Mouse (Mus musculus): ENCODE measurements around the gene Uncx.
"Not testable (repeated sequence)": the region's sequence is repeated elsewhere in the genome, so short reads cannot be mapped to it uniquely, and the experiment has no call there.

Uncx gene

DNA sequence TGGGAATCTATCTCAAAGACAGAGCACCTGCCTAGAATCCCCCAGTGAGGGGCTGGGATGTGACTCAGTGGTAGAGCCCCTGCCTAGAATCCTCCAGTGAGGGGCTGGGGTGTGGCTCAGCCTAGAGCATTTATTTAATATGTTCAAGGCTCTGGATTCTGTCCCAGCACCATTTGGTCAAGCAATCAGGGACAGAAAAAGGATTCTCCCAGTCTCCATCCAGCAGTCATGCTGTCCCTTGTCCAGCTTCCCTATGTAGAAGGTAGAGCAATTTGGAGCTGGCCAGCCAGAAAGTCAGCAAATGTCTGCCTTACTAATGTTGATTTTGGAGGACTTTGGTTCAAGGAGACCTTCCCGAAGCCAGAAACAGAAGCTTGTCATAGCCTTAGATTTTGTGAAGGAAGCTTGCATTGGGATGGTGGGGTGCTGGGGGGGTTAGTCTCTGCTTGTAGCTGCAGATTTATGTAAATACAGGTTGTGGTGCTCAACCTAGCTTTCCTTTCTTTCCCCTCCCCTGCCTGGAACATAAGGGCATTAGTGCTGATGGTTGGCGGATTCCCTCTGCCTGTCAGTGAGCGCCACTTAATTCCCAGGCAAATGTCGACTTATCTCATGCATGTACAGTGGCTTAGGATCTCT, 18.2 kb downstream of the Uncx start:
- DNase-seq (ENCODE audit: low spot score), result no peak

DNA sequence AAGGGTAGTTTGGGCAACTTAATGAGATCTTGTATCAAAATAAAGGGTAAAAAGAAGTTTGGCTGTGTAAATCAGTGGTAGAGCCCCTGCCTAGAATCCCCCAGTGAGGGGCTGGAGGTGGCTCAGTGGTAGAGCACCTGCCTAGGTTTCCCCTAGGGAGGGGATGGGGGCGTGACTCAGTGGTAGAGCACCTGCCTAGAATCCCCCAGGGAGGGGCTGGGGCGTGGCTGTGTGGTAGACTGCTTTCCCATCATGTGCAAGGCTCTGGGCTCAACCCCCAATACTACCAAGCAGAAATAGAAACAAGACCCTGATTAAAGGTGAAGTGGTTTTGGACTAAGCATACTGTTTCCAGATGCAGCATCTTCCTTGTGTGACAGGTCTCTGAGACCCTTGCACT, 21.4 kb downstream of the Uncx start:
- no peak for DNase-seq (ENCODE audit: low spot score)

DNA sequence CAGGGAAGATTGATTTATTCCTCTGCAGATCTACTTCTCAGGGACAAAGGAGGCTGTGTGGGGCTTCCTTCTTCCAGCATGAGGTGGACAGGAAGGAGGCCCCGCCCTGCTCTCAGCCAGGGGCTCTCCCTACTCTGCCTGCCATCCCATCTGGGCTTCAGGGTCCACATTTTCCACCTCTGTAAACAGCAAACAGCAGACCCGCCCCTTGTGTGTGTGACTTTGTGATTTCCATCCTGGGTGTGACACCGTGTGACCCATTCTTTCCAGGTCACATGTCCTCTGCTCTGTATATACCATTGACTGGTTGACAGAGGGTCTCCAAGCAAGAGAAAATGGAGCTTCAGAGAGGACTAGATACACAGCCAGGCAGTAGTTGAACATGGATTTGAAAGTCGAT, 22.2 kb downstream of the Uncx start:
- DNase-seq (ENCODE audit: low spot score), result no peak

GRCm38 (mm10) chr5:139566640-139567399, 23.5 kb downstream of the Uncx start:
- no peak for DNase-seq (ENCODE audit: low spot score)

- no peak for DNase-seq (ENCODE audit: low spot score)
These were observed 24.8 kb downstream of the Uncx start for GRCm38 (mm10) chr5:139568079-139568478.

GRCm38 (mm10) chr5:139572526-139572925, 29.2 kb downstream of the Uncx start:
- peak; percentile 68 for DNase-seq (ENCODE audit: low spot score)

GRCm38 (mm10) chr5:139573606-139574311, 30.5 kb downstream of the Uncx start:
- DNase-seq (ENCODE audit: low spot score), result no peak

DNA sequence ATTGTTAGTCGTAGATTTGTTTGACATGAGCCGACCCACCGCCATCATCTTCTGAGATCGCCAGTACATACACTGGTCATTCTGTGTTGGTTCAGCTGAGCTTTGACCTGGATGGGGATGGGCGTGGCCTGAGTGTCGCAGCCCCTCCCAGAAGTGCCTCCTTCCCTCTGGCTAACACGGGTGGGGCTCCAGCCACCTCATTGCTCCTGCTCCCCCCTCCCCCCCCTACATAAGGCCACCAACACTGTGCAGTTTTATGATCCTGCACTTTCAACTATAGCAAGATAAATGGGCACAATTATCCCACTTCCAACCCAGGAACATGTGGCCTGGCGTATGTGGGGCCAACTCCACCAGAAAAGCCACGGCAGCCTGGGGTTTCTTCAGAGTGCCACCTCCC, 31.8 kb downstream of the Uncx start:
- DNase-seq (ENCODE audit: low spot score), result no peak

DNA sequence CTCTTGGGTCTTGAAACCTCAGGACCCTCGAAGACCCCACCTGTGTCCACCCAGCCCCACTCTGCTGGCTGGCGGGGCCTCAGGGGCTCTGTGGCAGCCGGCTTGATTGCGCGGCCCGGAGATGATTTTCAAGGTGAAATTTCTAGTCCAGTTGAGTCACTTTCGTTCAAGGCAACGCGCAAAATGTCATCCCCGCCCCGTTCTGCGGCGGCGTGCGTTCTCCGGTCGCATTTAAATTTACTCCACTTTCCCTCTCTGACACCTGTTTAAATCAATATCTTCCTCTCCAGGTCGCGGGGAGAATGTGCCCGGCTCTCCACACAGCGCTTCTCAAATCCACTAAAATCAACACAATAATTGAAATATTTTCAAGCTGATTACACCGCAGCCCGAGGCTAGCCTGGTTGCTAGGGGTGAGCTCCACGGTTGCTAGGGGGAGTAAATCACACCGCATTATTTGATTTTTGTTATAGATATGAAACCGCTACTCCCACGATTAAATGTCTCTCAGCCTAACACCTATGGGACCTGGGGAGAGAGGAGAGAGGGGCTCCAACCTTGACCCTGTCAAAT, 37.0 kb downstream of the Uncx start:
- no peak for DNase-seq (ENCODE audit: low spot score)

DNA sequence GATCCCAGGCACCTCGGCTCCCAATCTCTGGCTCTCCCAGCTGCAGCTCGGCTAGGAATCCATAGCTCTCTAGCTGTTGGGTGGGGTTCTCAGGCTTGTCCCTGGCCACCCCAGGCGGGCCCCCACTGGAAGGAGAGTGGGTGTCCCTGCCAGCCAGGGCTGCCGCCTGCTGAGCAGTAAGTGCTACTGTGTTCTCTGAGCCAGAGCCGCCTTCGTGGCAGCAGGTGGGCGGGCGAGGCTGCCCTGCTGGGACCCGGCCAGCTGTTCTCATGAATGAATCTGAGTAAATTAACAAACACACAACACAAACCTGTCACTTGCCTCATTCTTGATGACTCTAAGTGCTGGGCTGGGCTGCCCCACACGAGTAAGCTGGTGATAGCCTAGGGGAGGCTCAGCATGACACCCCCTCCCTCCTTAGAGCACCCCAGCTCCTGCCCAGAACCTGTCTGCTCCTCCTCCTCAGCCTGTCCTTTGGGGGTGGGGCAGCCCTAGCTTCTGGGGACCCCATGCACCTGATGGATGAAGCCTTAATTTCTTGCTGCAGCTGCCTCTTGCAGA, 38.1 kb downstream of the Uncx start:
- DNase-seq (ENCODE audit: low spot score), result no peak

DNA sequence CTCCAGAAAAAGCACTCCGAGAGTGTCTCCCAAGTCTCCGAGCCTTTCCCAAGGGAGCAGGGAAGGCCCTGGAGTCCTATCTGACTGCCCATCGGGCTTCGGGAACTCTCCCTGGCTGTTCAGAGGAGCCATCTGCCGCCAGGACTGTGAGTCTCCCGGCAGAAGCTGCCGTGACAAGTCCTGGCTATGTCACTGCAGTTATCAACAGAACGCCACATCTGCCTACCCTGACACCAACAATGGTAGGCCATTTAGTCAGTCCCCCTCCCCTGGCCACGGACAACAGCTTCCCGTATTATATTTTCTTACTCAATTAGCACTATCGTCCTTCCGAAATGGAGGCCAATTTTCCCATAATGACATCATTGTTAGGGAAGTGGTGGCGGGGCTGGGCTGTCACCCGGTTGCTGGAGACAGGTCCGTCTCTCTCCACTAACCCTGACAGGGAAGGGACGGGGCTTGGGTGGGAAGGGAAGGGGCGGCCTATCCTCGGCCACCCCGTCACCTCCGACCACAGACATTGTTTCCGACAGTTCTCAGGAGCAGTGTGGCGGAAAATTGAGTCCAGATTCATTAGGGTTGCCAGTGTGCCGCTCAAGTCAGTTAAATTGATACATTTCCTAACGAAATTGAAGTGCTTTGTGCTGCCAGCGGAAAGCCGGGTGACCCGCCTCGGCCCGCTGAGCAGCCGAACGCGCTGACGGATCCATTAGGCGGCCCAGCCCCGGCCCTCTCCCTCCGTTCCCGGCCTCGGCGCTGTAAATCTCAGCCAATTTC, 41.9 kb downstream of the Uncx start:
- DNase-seq (ENCODE audit: low spot score), result peak; percentile 50

- no peak for DNase-seq (ENCODE audit: low spot score)
These were observed 42.4 kb downstream of the Uncx start for GRCm38 (mm10) chr5:139585748-139586060.

DNA sequence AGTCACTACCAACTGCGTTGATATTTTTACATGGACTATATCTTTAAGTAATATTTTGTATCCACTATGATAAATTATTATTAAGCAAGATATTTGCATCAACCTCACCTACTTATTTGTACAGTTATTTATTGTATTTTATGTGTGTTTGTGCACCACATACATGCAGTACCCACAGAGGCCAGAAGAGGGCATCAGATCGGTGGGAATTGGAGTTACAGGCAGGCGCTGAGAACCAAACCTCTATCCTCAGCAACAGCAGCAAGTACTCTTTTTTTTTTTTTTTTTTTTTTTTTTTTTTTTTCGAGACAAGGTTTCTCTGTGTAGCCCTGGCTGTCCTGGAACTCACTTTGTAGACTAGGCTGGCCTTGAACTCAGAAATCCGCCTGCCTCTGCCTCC, 44.2 kb downstream of the Uncx start:
- DNase-seq (ENCODE audit: low spot score), result not testable (repeated sequence)

- DNase-seq (ENCODE audit: low spot score), result not testable (repeated sequence)
These were observed 47.5 kb downstream of the Uncx start for GRCm38 (mm10) chr5:139590682-139591360.

- DNase-seq (ENCODE audit: low spot score), result no peak
These were observed 48.7 kb downstream of the Uncx start for GRCm38 (mm10) chr5:139592011-139592410.

- DNase-seq (ENCODE audit: low spot score), result no peak
These were observed 49.6 kb downstream of the Uncx start for GRCm38 (mm10) chr5:139592850-139593249.

DNA sequence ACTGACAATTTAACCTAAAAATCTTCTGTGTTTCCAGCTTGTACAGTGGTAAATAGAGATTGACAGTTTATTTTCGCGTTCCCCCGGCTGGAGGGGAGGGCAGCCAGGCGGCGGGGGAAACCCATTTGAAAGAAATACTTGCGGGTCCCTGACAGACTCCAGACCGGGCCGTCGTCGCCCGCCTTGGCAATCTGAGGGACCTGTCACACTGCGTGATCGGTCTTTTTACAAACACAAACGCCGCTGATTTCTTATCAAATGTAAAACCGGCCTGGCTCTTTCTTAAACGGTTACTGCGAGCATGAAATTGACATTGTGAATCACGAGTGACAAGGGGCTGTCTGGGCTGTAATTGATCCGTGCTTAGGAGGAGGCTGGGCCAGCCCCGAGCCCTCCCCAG, 50.5 kb downstream of the Uncx start:
- no peak for DNase-seq (ENCODE audit: low spot score)

DNA sequence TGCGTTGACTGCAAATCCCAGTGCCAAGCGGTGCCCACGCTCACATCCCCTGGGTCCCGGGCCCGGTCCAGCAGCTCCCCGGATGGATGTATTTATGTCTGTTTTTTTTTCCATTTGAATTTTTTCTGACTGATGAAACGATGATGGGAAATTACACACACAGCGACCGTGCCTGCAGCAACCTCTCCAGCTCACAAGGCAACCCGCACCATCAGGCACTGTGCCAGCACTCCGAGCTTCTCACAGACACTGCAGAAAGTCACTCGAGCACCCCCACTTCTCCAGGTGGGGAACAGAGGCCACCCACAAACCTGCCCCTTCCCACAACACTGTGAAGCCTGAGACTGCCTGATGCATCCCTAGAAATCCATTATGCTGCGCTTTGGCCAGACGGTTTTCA, 51.7 kb downstream of the Uncx start:
- DNase-seq (ENCODE audit: low spot score), result no peak

Measured in embryo, embryonic 10 days (tissue).